Mouse (Mus musculus): Measurements from ENCODE around the gene Krtcap3.

DNA sequence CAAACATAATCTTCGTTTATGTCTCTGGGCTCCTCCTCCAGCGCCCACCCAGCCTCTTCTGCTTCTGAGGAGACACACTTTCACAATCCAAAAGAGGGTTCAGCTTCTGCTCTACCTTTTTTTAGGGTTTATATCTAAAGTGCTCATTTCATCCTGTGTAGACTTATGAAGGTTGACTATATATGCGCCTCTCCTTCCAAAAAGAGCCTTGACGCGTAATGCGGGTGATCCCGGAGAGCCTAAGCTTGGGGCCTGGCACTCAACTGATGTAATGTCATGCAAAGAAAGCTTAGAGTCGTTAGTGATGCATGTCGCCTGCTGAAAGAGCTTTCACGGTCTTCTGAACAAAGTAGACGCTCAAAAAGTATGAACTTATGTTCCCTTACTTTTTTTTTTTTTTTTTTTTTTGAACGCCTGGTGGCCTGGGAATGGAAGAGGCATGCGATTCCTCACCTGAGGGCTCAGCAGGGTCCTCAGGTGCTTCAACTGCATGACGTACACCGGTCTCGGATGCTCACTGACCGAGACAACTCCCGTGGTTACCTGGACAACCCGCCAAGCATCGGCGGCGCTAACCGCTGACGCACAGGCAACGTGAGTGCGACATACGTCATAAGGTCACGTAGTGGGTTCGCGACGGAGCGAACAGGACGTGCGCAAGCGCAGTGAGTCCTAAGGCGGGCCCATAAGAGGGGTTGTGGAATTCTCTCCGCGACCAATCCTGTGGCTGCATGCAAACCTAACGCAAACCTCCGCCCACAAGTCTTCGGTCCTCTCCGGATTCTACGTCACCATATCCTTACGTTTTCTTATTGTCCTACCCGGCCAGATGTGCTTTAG is 39.2 kb downstream of the Krtcap3 start, which contains the start of gene Ift172:
- no peak for TF ChIP-seq TAL1 (IDR thresholded peaks at IDR 0.05; ENCODE audit: low read length)
- TF ChIP-seq GATA1 (IDR thresholded peaks at IDR 0.05; ENCODE audit: low read length), result no peak
